Mouse (Mus musculus): ENCODE results near the gene Dppa3. TPM values are rescaled to one million over a fixed set of nuclear protein-coding genes. Genes with fewer than 3 reads are reported as not detected.

Gene Dppa3
- polyA plus RNA-seq, 1 experiment, result 217 TPM

GRCm38 (mm10) chr6:122654301-122654700, 28.1 kb downstream of the Dppa3 start:
- Histone ChIP-seq H3K27me3 (ENCODE audit: control insufficient read depth, insufficient read depth, low read length, poor library complexity, severe bottlenecking) (no peaks in the 10 kb centered on the region), H3K27ac (ENCODE audit: insufficient read depth, low read length) (no peak overlapping the region), H3K9ac (ENCODE audit: low read depth, poor library complexity, severe bottlenecking) (no peak overlapping the region), H3K4me1 (ENCODE audit: control insufficient read depth, insufficient read depth, low read length) (peaks cover 3% of the 10 kb centered on the region), H3K4me3 (ENCODE audit: low read depth, low read length) (no peak overlapping the region), H3K36me3 (ENCODE audit: control insufficient read depth, insufficient read depth, low read length, poor library complexity, severe bottlenecking) (no peaks in the 10 kb centered on the region), H3K9me3 (replicated peaks; ENCODE audit: control insufficient read depth, insufficient read depth, low read length, poor library complexity, severe bottlenecking) (no peaks in the 10 kb centered on the region)
- TF ChIP-seq EP300 (IDR thresholded peaks at IDR 0.05; ENCODE audit: insufficient read depth, low read depth, low read length) (no peak), POLR2A (IDR thresholded peaks at IDR 0.05; ENCODE audit: insufficient read depth, low read length) (no peak), CTCF (IDR thresholded peaks at IDR 0.05; ENCODE audit: low read depth, low read length) (no peak)

- Histone ChIP-seq H3K4me3 (ENCODE audit: low read depth, low read length) (no peak overlapping the region), H3K4me1 (ENCODE audit: control insufficient read depth, insufficient read depth, low read length) (peaks cover 6% of the 10 kb centered on the region), H3K36me3 (ENCODE audit: control insufficient read depth, insufficient read depth, low read length, poor library complexity, severe bottlenecking) (no peaks in the 10 kb centered on the region), H3K9me3 (replicated peaks; ENCODE audit: control insufficient read depth, insufficient read depth, low read length, poor library complexity, severe bottlenecking) (no peaks in the 10 kb centered on the region), H3K27me3 (ENCODE audit: control insufficient read depth, insufficient read depth, low read length, poor library complexity, severe bottlenecking) (no peaks in the 10 kb centered on the region), H3K9ac (ENCODE audit: low read depth, poor library complexity, severe bottlenecking) (no peak overlapping the region), H3K27ac (ENCODE audit: insufficient read depth, low read length) (no peak overlapping the region)
- no peak for TF ChIP-seq EP300 (IDR thresholded peaks at IDR 0.05; ENCODE audit: insufficient read depth, low read depth, low read length)
Measured at GRCm38 (mm10) chr6:122657630-122658029, 31.4 kb downstream of the Dppa3 start.

- Histone ChIP-seq H3K9me3 (replicated peaks; ENCODE audit: control insufficient read depth, insufficient read depth, low read length, poor library complexity, severe bottlenecking) (no peaks in the 10 kb centered on the region), H3K4me1 (ENCODE audit: control insufficient read depth, insufficient read depth, low read length) (peaks cover 6% of the 10 kb centered on the region), H3K27ac (ENCODE audit: insufficient read depth, low read length) (no peak overlapping the region), H3K36me3 (ENCODE audit: control insufficient read depth, insufficient read depth, low read length, poor library complexity, severe bottlenecking) (no peaks in the 10 kb centered on the region), H3K9ac (ENCODE audit: low read depth, poor library complexity, severe bottlenecking) (no peak overlapping the region), H3K27me3 (ENCODE audit: control insufficient read depth, insufficient read depth, low read length, poor library complexity, severe bottlenecking) (no peaks in the 10 kb centered on the region), H3K4me3 (ENCODE audit: low read depth, low read length) (no peak overlapping the region)
- TF ChIP-seq CTCF (IDR thresholded peaks at IDR 0.05; ENCODE audit: low read depth, low read length) (no peak), EP300 (IDR thresholded peaks at IDR 0.05; ENCODE audit: insufficient read depth, low read depth, low read length) (no peak), POLR2A (IDR thresholded peaks at IDR 0.05; ENCODE audit: insufficient read depth, low read length) (no peak)
Measured at GRCm38 (mm10) chr6:122659567-122659966, 33.4 kb downstream of the Dppa3 start.

- TF ChIP-seq EP300 (IDR thresholded peaks at IDR 0.05; ENCODE audit: insufficient read depth, low read depth, low read length) (no peak), POLR2A (IDR thresholded peaks at IDR 0.05; ENCODE audit: insufficient read depth, low read length) (no peak), CTCF (IDR thresholded peaks at IDR 0.05; ENCODE audit: low read depth, low read length) (no peak)
- Histone ChIP-seq H3K27ac (ENCODE audit: insufficient read depth, low read length) (peak overlapping the region; percentile 23), H3K27me3 (ENCODE audit: control insufficient read depth, insufficient read depth, low read length, poor library complexity, severe bottlenecking) (no peaks in the 10 kb centered on the region), H3K4me1 (ENCODE audit: control insufficient read depth, insufficient read depth, low read length) (peaks cover 7% of the 10 kb centered on the region), H3K36me3 (ENCODE audit: control insufficient read depth, insufficient read depth, low read length, poor library complexity, severe bottlenecking) (no peaks in the 10 kb centered on the region), H3K9ac (ENCODE audit: low read depth, poor library complexity, severe bottlenecking) (no peak overlapping the region), H3K4me3 (ENCODE audit: low read depth, low read length) (no peak overlapping the region), H3K9me3 (replicated peaks; ENCODE audit: control insufficient read depth, insufficient read depth, low read length, poor library complexity, severe bottlenecking) (no peaks in the 10 kb centered on the region)
Measured at GRCm38 (mm10) chr6:122660601-122661379, 34.6 kb downstream of the Dppa3 start.

GRCm38 (mm10) chr6:122662551-122663264, 36.5 kb downstream of the Dppa3 start:
- H3K4me3 ChIP-seq (ENCODE audit: low read depth, low read length), result no peak overlapping the region
- no peaks in the 10 kb centered on the region for H3K9me3 ChIP-seq (replicated peaks; ENCODE audit: control insufficient read depth, insufficient read depth, low read length, poor library complexity, severe bottlenecking)
- peak overlapping the region; percentile 49 for H3K9ac ChIP-seq (ENCODE audit: low read depth, poor library complexity, severe bottlenecking)
- H3K27ac ChIP-seq (ENCODE audit: insufficient read depth, low read length), result peak overlapping the region; percentile 95
- H3K36me3 ChIP-seq (ENCODE audit: control insufficient read depth, insufficient read depth, low read length, poor library complexity, severe bottlenecking), result no peaks in the 10 kb centered on the region
- H3K27me3 ChIP-seq (ENCODE audit: control insufficient read depth, insufficient read depth, low read length, poor library complexity, severe bottlenecking), result no peaks in the 10 kb centered on the region
- peaks cover 7% of the 10 kb centered on the region for H3K4me1 ChIP-seq (ENCODE audit: control insufficient read depth, insufficient read depth, low read length)
- TF ChIP-seq EP300 (IDR thresholded peaks at IDR 0.05; ENCODE audit: insufficient read depth, low read depth, low read length), result peak; percentile 98
- TF ChIP-seq POLR2A (IDR thresholded peaks at IDR 0.05; ENCODE audit: insufficient read depth, low read length), result no peak
- TF ChIP-seq CTCF (IDR thresholded peaks at IDR 0.05; ENCODE audit: low read depth, low read length), result no peak
